Comparison of ENCODE assay signal across 1 mouse cellular context in the genomic region with DNA sequence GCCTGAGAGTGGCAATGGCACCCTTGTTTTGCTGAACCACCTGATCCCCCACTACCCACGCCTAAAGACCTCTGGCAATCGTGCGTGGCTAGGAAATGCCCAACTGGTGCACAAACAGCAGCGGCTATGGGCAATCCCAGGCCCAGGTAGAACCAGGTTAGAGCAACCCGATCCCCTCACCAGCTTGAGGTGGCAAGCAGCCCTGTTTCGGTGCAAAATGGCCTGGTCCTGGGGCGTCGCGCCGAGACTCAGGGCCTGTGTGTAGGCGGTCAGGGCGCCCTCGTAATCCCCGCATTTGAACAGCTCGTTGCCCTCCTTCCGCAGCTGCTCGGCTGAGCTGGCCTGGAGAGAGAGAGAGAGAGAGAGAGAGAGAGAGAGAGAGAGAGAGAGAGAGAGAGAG.
TF ChIP-seq lines count a peak whose summit lies in the region.

No protein-coding gene starts in this region.

TF ChIP-seq in MEL, 35 proteins besides CTCF, POLR2A, EP300 and RAD21 (continued from another document):
- TF ChIP-seq MEF2A (IDR thresholded peaks at IDR 0.05; ENCODE audit: extremely low read depth, insufficient replicate concordance, low read depth, low read length, poor library complexity, severe bottlenecking) (no peak), E2F4 (IDR thresholded peaks at IDR 0.05; ENCODE audit: borderline replicate concordance, low read depth, low read length) (no peak), TCF12 (IDR thresholded peaks at IDR 0.05; ENCODE audit: low read depth, low read length) (no peak), JUND (IDR thresholded peaks at IDR 0.05; ENCODE audit: low read depth, low read length) (no peak), MAX (IDR thresholded peaks at IDR 0.05; ENCODE audit: low read length) (no peak), MAZ (IDR thresholded peaks at IDR 0.05; ENCODE audit: low read depth, low read length) (no peak), USF1 (IDR thresholded peaks at IDR 0.05; ENCODE audit: low read depth, low read length) (no peak), HCFC1 (IDR thresholded peaks at IDR 0.05; ENCODE audit: low read depth, low read length) (no peak), MYB (IDR thresholded peaks at IDR 0.05; ENCODE audit: low read depth, low read length) (no peak), ZMIZ1 (IDR thresholded peaks at IDR 0.05; ENCODE audit: low read depth, low read length) (no peak), UBTF (IDR thresholded peaks at IDR 0.05; ENCODE audit: borderline replicate concordance, insufficient read depth, low read depth, low read length) (no peak), USF2 (IDR thresholded peaks at IDR 0.05; ENCODE audit: borderline replicate concordance in 1 of 2, insufficient read depth in 1 of 2, low read depth in 1 of 2, low read length in 2 of 2) (no peak)
